Mouse (Mus musculus) mouse embryonic stem cell (cell line): ENCODE data around the gene Fopnl.

Experiments
- in situ Hi-C, 2 experiments: fragments of 300-500 bp; cut with MboI; formaldehyde crosslinking; loops; 1 replicate in 1 of 2; 3 replicates in 1 of 2; pipeline ENCODE4 v1.14.3; 2019 to 2020; ENCODE audit warnings: low sequenced_read_pairs in 2 of 2, low pct_unique_long_range_greater_than_20kb in 1 of 2, mixed read lengths in 1 of 2; ENCODE audit not compliant: unreplicated experiment in 1 of 2

Gene Fopnl

DNA sequence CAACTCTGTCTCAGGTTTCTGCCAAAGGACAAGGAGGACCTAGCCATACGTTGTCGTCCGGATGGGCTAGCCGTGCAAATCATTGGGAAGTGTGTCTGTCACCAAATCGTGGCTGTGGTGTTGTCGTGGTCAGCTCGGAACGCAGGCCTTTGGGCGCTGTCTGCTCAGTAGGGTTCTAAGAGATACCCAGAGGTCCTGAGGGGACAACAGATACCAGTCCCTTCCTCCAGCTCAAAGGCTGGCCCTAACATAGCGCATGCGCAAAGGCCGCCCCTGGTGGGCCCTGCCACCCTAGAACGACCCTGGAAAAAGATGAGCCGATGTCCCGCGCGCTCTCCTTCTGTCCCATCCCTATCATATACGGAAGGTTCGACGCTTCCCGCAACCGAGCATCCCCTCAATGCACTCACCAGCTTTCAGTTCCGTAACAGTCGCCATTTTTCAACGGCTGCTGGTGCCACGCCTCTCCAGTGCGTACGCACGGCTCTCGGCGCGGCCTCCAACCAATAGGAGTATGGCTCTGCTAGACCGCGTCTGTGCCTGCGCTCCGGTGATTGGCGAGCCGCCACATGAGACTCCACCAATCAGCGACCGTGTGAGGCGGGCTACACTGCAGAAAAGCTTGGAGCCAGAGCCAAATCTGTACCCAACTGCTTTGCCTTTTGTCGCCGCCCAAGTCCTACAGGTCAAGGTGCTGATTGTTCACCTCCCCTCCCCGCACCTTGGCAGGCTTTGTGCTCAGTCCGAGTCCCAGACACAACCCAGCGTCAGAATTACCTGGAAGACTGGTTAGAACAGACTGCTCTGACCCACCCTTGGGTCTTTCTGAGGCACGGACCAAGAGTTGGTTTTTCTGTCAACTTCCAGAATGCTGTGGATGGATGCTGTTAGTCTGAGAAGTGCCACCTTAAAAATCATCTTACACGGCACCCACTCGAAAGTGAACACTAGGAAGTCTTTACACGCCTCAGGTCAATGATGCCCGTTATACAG, at the start of gene Fopnl:
Fopnl (minus strand) TSS at position 522 of the 993 bp plus-strand sequence.
- in situ Hi-C loops: no loop called here

DNA sequence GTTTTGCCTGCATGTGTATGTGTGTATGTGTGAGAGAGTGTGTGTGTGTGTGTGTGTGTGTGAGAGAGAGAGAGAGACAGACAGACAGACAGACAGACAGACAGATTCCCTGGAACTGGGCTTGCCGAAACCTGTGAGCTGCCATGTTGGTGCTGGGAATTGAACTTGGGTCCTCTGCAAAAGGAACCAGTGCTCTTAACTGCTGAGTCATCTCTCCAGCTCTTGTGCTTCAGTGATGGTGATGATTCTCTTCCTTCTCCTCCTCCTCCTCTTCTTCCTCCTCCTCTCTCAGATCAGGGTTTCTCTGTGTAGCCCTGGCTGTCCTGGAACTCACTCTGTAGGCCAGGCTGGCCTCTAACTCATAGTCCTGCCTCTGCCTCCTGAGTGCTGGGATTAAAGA, 48.8 kb upstream of the Fopnl start:
- in situ Hi-C loops: no loop called here

DNA sequence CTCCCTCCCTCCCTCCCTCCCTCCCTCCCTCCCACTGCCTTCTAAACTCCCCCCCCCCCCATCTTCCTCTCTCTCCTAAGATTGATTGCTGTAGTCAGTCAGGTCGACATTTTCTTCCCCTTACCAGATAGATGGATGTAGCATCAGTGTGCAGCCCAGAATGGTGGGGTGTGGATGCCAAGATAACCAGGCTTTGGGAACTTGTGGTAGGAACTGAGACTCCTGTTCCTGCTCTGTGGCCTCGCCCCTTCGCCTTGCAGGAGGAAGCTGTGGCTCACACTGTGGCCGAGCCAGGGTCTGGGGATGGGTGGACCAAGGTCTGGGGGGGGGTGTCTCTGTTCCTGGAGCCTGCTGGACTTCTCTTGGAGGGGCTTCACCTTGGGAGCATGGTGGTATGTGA, 48.3 kb upstream of the Fopnl start:
- in situ Hi-C loops: no loop called here

DNA sequence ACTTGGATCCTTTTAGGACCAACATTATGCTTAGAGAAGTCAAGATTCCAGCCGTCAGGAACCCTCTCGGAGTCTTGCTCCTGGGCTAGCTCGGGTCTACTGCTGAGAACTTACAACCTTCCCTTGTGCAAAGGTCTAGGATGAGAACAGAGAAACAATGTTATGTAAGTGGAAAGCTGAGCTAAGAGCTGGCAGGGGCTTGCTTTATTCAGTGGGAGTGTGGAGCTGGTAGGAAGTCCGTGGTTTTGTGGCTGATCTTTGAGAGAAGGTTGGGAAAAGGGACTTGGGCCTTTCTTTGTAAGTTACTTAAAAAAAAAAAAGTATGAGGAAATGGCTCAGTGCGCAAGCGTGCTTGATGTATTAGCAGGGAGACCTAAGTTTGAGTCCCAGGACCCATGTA, 46.9 kb upstream of the Fopnl start:
- in situ Hi-C loops: no loop called here

GRCm38 (mm10) chr16:14363496-14363895, 46.3 kb upstream of the Fopnl start:
- in situ Hi-C loops: no loop called here

- in situ Hi-C loops: no loop called here
Measured at GRCm38 (mm10) chr16:14362099-14362820, 45.1 kb upstream of the Fopnl start.

DNA sequence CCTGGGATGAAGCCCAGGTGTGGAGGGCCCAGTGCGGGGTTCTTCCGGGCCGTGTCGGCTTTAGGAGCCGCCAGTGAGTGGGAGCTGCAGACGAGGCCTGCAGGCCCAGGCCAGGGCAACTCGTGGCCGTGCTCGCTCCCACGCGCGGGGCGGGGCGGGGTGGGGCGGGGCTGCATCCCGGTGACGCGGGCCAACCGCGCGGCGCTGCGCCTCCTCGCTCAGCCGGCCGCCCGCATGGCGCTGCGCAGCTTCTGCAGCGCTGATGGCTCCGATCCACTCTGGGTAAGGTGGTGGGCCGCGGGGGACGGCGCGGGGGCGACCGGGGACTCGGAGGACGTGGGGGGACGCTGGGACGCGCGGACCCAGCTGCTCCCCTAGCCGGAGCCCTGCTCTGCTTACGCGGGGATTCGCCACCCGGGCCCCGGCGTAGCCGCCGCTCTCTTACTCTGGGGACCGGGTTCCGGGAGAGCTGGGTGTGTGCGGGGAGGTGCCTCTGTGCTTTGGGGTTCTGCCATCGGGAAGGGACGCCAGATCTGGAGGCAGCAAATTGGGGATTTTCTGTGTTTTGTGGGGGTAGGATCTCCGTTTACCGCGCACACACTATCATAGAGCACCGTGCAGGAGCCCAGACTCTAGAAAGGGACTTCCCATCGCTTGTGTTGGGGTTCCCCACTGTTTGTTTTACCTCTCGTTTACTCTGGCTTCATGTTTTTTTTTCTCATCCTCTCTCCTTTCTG, 44.3 kb upstream of the Fopnl start, which contains the start of gene Abcc1:
Abcc1 (plus strand) TSS at position 197 of the 737 bp plus-strand sequence.
- in situ Hi-C loops: no loop called here

GRCm38 (mm10) chr16:14360931-14361330, 43.7 kb upstream of the Fopnl start:
- in situ Hi-C loops: no loop called here

DNA sequence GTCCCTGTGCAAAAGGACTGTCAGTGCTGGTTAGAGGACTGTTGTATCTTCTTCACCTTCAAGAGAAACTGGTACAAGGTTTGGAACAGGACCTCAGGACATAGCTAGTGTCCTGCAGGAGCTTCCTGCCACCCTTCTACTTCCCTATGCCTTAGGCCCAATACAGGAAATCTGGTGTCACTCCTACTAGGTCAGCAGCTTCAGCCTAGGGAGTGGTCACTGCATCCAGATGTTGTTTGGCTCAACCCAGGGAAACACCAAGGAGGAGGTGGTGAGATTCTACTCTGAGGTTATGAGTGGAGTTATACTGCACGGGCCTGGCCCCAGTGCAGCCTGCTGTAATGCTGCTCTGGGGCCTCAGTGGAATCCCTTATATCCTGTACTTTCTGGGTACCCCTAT, 41.3 kb upstream of the Fopnl start:
- in situ Hi-C loops: no loop called here

GRCm38 (mm10) chr16:14357859-14358258, 40.7 kb upstream of the Fopnl start:
- in situ Hi-C loops: no loop called here

GRCm38 (mm10) chr16:14352663-14353062, 35.5 kb upstream of the Fopnl start:
- in situ Hi-C loops: no loop called here

- in situ Hi-C loops: no loop called here
Measured at GRCm38 (mm10) chr16:14352234-14352633, 35.0 kb upstream of the Fopnl start.

DNA sequence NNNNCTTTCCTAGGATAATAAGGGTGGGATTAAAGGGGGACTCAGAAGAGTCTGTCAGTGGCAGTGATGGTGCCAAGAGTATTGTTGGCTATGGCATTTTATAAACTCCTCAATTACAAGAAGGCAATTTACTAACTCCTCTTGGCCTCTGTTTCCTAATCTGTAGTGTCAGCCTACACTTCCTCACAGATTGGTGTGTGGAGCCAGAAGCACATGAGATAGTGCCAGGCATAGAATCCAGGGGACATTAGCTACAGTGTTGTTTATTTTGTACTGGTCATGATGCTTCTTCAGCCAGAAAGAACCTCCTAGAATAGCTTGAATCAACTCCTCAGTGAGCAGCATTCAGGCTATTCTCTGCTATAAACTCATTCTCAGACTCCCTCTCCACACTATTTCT, 34.4 kb upstream of the Fopnl start:
- in situ Hi-C loops: no loop called here

- in situ Hi-C loops: no loop called here
Measured at GRCm38 (mm10) chr16:14344967-14345366, 27.8 kb upstream of the Fopnl start.

- in situ Hi-C loops: no loop called here
Measured at GRCm38 (mm10) chr16:14328156-14328555, 11.0 kb upstream of the Fopnl start.

- in situ Hi-C loops: no loop called here
Measured at GRCm38 (mm10) chr16:14320494-14320893, 3.3 kb upstream of the Fopnl start.

DNA sequence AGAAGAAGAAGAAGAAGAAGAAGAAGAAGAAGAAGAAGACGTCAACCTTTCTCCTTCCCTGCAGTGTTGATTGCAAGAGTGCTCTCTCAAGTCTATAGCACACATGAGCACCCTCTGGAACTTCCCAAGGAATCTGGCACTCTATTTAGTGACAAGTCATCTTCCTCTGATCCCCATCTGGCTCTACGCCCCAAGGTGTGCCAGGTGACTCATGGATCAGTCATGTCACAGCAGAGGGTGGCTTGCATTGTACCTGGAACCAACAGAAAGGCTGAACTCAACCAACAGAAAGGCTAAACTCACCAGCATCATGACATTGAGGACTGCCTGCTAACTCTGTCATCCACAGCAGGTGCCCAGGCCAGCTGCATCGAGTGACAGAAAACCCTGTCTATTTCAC, 2.5 kb upstream of the Fopnl start:
- in situ Hi-C loops: no loop called here

DNA sequence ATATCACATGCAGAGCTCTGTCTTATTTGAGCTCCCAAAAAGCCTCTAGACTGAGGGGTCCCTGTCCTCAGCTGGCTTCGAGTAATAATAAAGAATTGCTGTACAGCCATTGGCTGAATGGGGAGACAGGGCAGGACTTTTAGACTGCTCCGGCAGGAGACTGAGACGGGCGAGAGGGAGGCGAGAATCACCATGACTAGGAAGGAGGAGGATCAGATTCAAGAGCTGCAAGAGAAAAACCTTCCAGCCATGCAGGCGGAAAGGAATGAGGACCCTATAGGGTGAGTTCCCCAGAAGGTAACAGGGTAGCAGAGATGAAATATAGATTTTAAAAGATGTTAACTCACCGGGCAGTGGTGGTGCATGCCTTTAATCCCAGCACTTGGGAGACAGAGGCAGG, 4.3 kb downstream of the Fopnl start:
- in situ Hi-C loops: no loop called here

- in situ Hi-C loops: no loop called here
Measured at GRCm38 (mm10) chr16:14311371-14311770, 5.8 kb downstream of the Fopnl start.
